7 mouse cellular contexts compared by ENCODE assay signal in genomic region chr3:95054481-95055260, GRCm38 (mm10). TPM values are rescaled to one million over a fixed set of nuclear protein-coding genes. Genes with fewer than 3 reads are reported as not detected.
DNase-seq lines count a peak whose midpoint lies in the region; ATAC-seq and TF ChIP-seq lines count a peak whose summit lies in the region.

No protein-coding gene starts in this region.

- TF ChIP-seq CTCF in embryonic fibroblast, embryonic 13.5 days (IDR thresholded peaks at IDR 0.05; ENCODE audit: borderline replicate concordance, insufficient read depth, low read length), result no peak

- no peaks in the 10 kb centered on the region for H3K27me3 ChIP-seq in heart, embryonic 16.5 days (ENCODE audit: control insufficient read depth, insufficient read depth, low read length)
- H3K27me3 ChIP-seq in liver, embryonic 16.5 days (ENCODE audit: control insufficient read depth, insufficient read depth, low read depth, low read length), result no peaks in the 10 kb centered on the region

- peak overlapping the region; percentile 90 for H3K27ac ChIP-seq in heart, embryonic 16.5 days (ENCODE audit: low read length)
- peak overlapping the region; percentile 50 for H3K27ac ChIP-seq in embryonic fibroblast, embryonic 13.5 days (ENCODE audit: insufficient read depth, low read length)
- peak overlapping the region; percentile 15 for H3K27ac ChIP-seq in liver, embryonic 16.5 days (ENCODE audit: low read length)

- peak overlapping the region; percentile 25 for H3K4me2 ChIP-seq in heart, embryonic 16.5 days (ENCODE audit: low read depth, low read length)
- H3K4me2 ChIP-seq in liver, embryonic 16.5 days (ENCODE audit: low read depth, low read length), result peak overlapping the region; percentile 7

- peak; percentile 74 for ATAC-seq in heart, embryonic 16.5 days (replicated peaks; ENCODE audit: extremely low read depth, insufficient read depth, low FRiP score)
- ATAC-seq in liver, embryonic 16.5 days (ENCODE audit: low read depth), result peak; percentile 87
- no peak for ATAC-seq in activated CD4-positive, CD25-positive, alpha-beta regulatory T cell, adult 4 months

- no peak for TF ChIP-seq POLR2A in embryonic fibroblast, embryonic 13.5 days (IDR thresholded peaks at IDR 0.05; ENCODE audit: low read depth, low read length)

- 9% methylated on average over 10 of the region's 10 CpGs for WGBS in heart, embryonic 16.5 days
- WGBS in liver, embryonic 16.5 days (ENCODE audit: insufficient replicate concordance), result 19% methylated on average over 10 of the region's 10 CpGs

- peaks cover 23% of the 10 kb centered on the region for H3K4me1 ChIP-seq in heart, embryonic 16.5 days (ENCODE audit: control insufficient read depth, insufficient read depth, low read length)
- H3K4me1 ChIP-seq in embryonic fibroblast, embryonic 13.5 days (ENCODE audit: control insufficient read depth, insufficient read depth, low read length), result peaks cover 12% of the 10 kb centered on the region
- H3K4me1 ChIP-seq in liver, embryonic 16.5 days (ENCODE audit: control insufficient read depth, low read depth, low read length), result peaks cover 24% of the 10 kb centered on the region

- H3K9ac ChIP-seq in heart, embryonic 16.5 days (ENCODE audit: low read length), result no peak overlapping the region
- no peak overlapping the region for H3K9ac ChIP-seq in liver, embryonic 16.5 days (ENCODE audit: low read depth, low read length)

- H3K4me3 ChIP-seq in heart, embryonic 16.5 days (ENCODE audit: low read length), result no peak overlapping the region
- no peak overlapping the region for H3K4me3 ChIP-seq in embryonic fibroblast, embryonic 13.5 days (ENCODE audit: insufficient read depth, low read length)
- H3K4me3 ChIP-seq in liver, embryonic 16.5 days (ENCODE audit: low read depth, low read length), result no peak overlapping the region

- H3K36me3 ChIP-seq in heart, embryonic 16.5 days (ENCODE audit: control insufficient read depth, insufficient read depth), result peaks cover 13% of the 10 kb centered on the region
- H3K36me3 ChIP-seq in liver, embryonic 16.5 days (ENCODE audit: control insufficient read depth, insufficient read depth), result peaks cover 7% of the 10 kb centered on the region

- no peak for DNase-seq in heart, adult 9 months (ENCODE audit: low spot score in 2 of 2)
- DNase-seq in 416B (ENCODE audit: low read depth) (peak; percentile 98), R1 (ENCODE audit: low read depth, low spot score) (peak; percentile 45)

- H3K9me3 ChIP-seq in heart, embryonic 16.5 days (replicated peaks; ENCODE audit: control insufficient read depth, low read length), result no peaks in the 10 kb centered on the region
- no peaks in the 10 kb centered on the region for H3K9me3 ChIP-seq in liver, embryonic 16.5 days (replicated peaks; ENCODE audit: control insufficient read depth, low read length)

RNA-seq across cellular contexts. Expression of gene Psmd4, which starts 12.3 kb away (rescaled TPM):
- 201 and 223 TPM in 2 replicates for polyA plus RNA-seq in heart, embryonic 16.5 days (2015; fragmentation: Nextera tagmentation; extraction: Ambion mirVana)
- 234 and 248 TPM in 2 replicates for polyA plus RNA-seq in embryonic fibroblast, embryonic 13.5 days (2011; ENCODE audit: insufficient read length, low read depth, missing spikeins)
- 146 and 154 TPM in 2 replicates for polyA plus RNA-seq in liver, embryonic 16.5 days (2015; fragmentation: Nextera tagmentation; extraction: Ambion mirVana)
- polyA plus RNA-seq in activated CD4-positive, CD25-positive, alpha-beta regulatory T cell, adult 4 months (2017; shearing (Covaris generic)), result 100 to 1,000 TPM; 163 to 246 TPM

RNA-seq across cellular contexts. Expression of gene Zfp687, which starts 39.4 kb away (rescaled TPM):
- polyA plus RNA-seq in heart, embryonic 16.5 days (2015; fragmentation: Nextera tagmentation; extraction: Ambion mirVana), result 16.4 and 16.9 TPM in 2 replicates
- polyA plus RNA-seq in embryonic fibroblast, embryonic 13.5 days (2011; ENCODE audit: insufficient read length, low read depth, missing spikeins), result 18.4 and 20.2 TPM in 2 replicates
- polyA plus RNA-seq in liver, embryonic 16.5 days (2015; fragmentation: Nextera tagmentation; extraction: Ambion mirVana), result 6.2 and 6.8 TPM in 2 replicates
- polyA plus RNA-seq in activated CD4-positive, CD25-positive, alpha-beta regulatory T cell, adult 4 months (2017; shearing (Covaris generic)), result 10 to 100 TPM; 11.7 to 14.0 TPM

RNA-seq across cellular contexts. Expression of gene Pip5k1a, which starts 52.1 kb away (rescaled TPM):
- polyA plus RNA-seq in heart, embryonic 16.5 days (2015; fragmentation: Nextera tagmentation; extraction: Ambion mirVana), result 17.6 and 17.9 TPM in 2 replicates
- polyA plus RNA-seq in embryonic fibroblast, embryonic 13.5 days (2011; ENCODE audit: insufficient read length, low read depth, missing spikeins), result 73.5 and 78.1 TPM in 2 replicates
- polyA plus RNA-seq in liver, embryonic 16.5 days (2015; fragmentation: Nextera tagmentation; extraction: Ambion mirVana), result 8.5 and 8.9 TPM in 2 replicates
- 10 to 100 TPM; 15.5 to 21.5 TPM for polyA plus RNA-seq in activated CD4-positive, CD25-positive, alpha-beta regulatory T cell, adult 4 months (2017; shearing (Covaris generic))

RNA-seq across cellular contexts. Expression of gene Vps72, which starts 56.2 kb away (rescaled TPM):
- 92.5 and 96.6 TPM in 2 replicates for polyA plus RNA-seq in heart, embryonic 16.5 days (2015; fragmentation: Nextera tagmentation; extraction: Ambion mirVana)
- 37.2 and 40.4 TPM in 2 replicates for polyA plus RNA-seq in embryonic fibroblast, embryonic 13.5 days (2011; ENCODE audit: insufficient read length, low read depth, missing spikeins)
- polyA plus RNA-seq in liver, embryonic 16.5 days (2015; fragmentation: Nextera tagmentation; extraction: Ambion mirVana), result 29.6 and 33.4 TPM in 2 replicates
- 10 to 100 TPM; 64.5 to 64.8 TPM for polyA plus RNA-seq in activated CD4-positive, CD25-positive, alpha-beta regulatory T cell, adult 4 months (2017; shearing (Covaris generic))

Comparison
In these comparisons a context has a peak if more than half of its experiments do, and no peak if none do; other contexts are left out.
1. H3K27ac ChIP-seq: peak in every context shown above with its lines; median percentile 90 in heart, embryonic 16.5 days; 50 in embryonic fibroblast, embryonic 13.5 days; 15 in liver, embryonic 16.5 days.
2. DNase-seq: peak in 416B (single experiment) and R1 (single experiment); none in heart, adult 9 months (0 of 2).